Mouse (Mus musculus) MEL (cell line): ENCODE measurements around the gene Magi2. TPM values are rescaled to one million over a fixed set of nuclear protein-coding genes. Genes with fewer than 3 reads are reported as not detected.
"Not testable (repeated sequence)": the region's sequence is repeated elsewhere in the genome, so short reads cannot be mapped to it uniquely, and the experiment has no call there.

Experiments
- DNase-seq: peaks from one replicate; pipeline ENCODE4 v3.0.0; 2011; ENCODE audit warnings: low read depth, low spot score
- H3K27ac ChIP-seq: 2 replicates; pipeline ENCODE4 v1.5.1; 2012; ENCODE audit warnings: low read depth, mild to moderate bottlenecking, control low read depth, low read length, moderate library complexity; ENCODE audit not compliant: control insufficient read depth
- H3K27me3 ChIP-seq, 2 experiments: fragments of 150-350 bp in 1 of 2; sonication (generic) in 1 of 2; 2 replicates each; pipeline ENCODE4 v1.6.1; 2012; ENCODE audit warnings: low read length in 2 of 2, mild to moderate bottlenecking in 2 of 2, improper control_type of control experiment in 1 of 2, moderate library complexity in 1 of 2; ENCODE audit not compliant: insufficient read depth in 2 of 2, control insufficient read depth in 1 of 2
- H3K36me3 ChIP-seq, 2 experiments: 2 replicates each; pipeline ENCODE4 v1.6.1; 2012 to 2014; ENCODE audit warnings: low read length in 2 of 2, improper control_type of control experiment in 1 of 2, inconsistent platforms in 1 of 2, mild to moderate bottlenecking in 1 of 2; ENCODE audit not compliant: insufficient read depth in 2 of 2, control insufficient read depth in 1 of 2
- H3K4me1 ChIP-seq, 2 experiments: fragments of 150-350 bp in 1 of 2; sonication (generic) in 1 of 2; 2 replicates each; pipeline ENCODE4 v1.6.1; 2012; ENCODE audit warnings: low read length in 2 of 2, improper control_type of control experiment in 1 of 2, mild to moderate bottlenecking in 1 of 2; ENCODE audit not compliant: insufficient read depth in 2 of 2, control insufficient read depth in 1 of 2
- H3K4me3 ChIP-seq, 2 experiments: fragments of 150-350 bp in 1 of 2; sonication (generic) in 1 of 2; 2 replicates each; pipeline ENCODE4 v1.5.1; 2012; ENCODE audit warnings: low read depth in 2 of 2, low read length in 2 of 2, mild to moderate bottlenecking in 2 of 2, moderate library complexity in 2 of 2, control low read depth in 1 of 2, improper control_type of control experiment in 1 of 2; ENCODE audit not compliant: control insufficient read depth in 1 of 2, insufficient read depth in 1 of 2
- H3K79me2 ChIP-seq: 2 replicates; pipeline ENCODE4 v1.6.1; 2012; ENCODE audit warnings: mild to moderate bottlenecking, low read length, moderate library complexity; ENCODE audit not compliant: control insufficient read depth, poor library complexity, insufficient read depth
- H3K9ac ChIP-seq: 2 replicates; pipeline ENCODE4 v1.6.1; 2012; ENCODE audit warnings: low read depth, mild to moderate bottlenecking, control low read depth, low read length, moderate library complexity; ENCODE audit not compliant: control insufficient read depth, poor library complexity, severe bottlenecking
- H3K9me3 ChIP-seq: fragments of 150-350 bp; sonication (generic); replicated peaks from 2 replicates; pipeline ENCODE4 v1.6.1; 2012; ENCODE audit warnings: mild to moderate bottlenecking, low read length, improper control_type of control experiment, moderate library complexity; ENCODE audit not compliant: insufficient read depth
- BHLHE40 ChIP-seq: IDR thresholded peaks from 2 replicates; pipeline ENCODE4 v1.6.1; 2012; ENCODE audit warnings: low read depth, mild to moderate bottlenecking, inconsistent platforms, low read length, improper control_type of control experiment, borderline replicate concordance
- CHD1 ChIP-seq: IDR thresholded peaks from 2 replicates; pipeline ENCODE4 v1.6.1; 2012; ENCODE audit warnings: low read depth, mild to moderate bottlenecking, inconsistent platforms, low read length, improper control_type of control experiment
- CHD2 ChIP-seq: IDR thresholded peaks from 2 replicates; pipeline ENCODE4 v1.6.1; 2011; ENCODE audit warnings: low read length, improper control_type of control experiment
- E2F4 ChIP-seq: IDR thresholded peaks from 2 replicates; pipeline ENCODE4 v1.6.1; 2011; ENCODE audit warnings: low read depth, low read length, improper control_type of control experiment, borderline replicate concordance
- ETS1 ChIP-seq: IDR thresholded peaks from 2 replicates; pipeline ENCODE4 v1.6.1; 2012; ENCODE audit warnings: low read depth, mild to moderate bottlenecking, inconsistent platforms, low read length, improper control_type of control experiment, moderate library complexity
- HCFC1 ChIP-seq: IDR thresholded peaks from 2 replicates; pipeline ENCODE4 v1.6.1; 2012; ENCODE audit warnings: low read depth, mild to moderate bottlenecking, inconsistent platforms, low read length, improper control_type of control experiment, moderate library complexity
- MEF2A ChIP-seq: IDR thresholded peaks from 2 replicates; pipeline ENCODE4 v1.6.1; 2014; ENCODE audit warnings: low read depth, mild to moderate bottlenecking, inconsistent platforms, low read length, improper control_type of control experiment; ENCODE audit not compliant: poor library complexity, insufficient replicate concordance, severe bottlenecking; ENCODE audit errors: extremely low read depth
- MXI1 ChIP-seq: IDR thresholded peaks from 2 replicates; pipeline ENCODE4 v1.6.1; 2011; ENCODE audit warnings: mild to moderate bottlenecking, low read depth, low read length, improper control_type of control experiment
- POLR2AphosphoS2 ChIP-seq: IDR thresholded peaks from 2 replicates; pipeline ENCODE4 v1.6.1; 2011; ENCODE audit warnings: low read length, improper control_type of control experiment
- POLR2AphosphoS5 ChIP-seq: IDR thresholded peaks from 2 replicates; pipeline ENCODE4 v1.6.1; 2012; ENCODE audit warnings: low read depth, borderline replicate concordance, mild to moderate bottlenecking, inconsistent platforms, low read length, moderate library complexity, mixed read lengths
- RAD21 ChIP-seq: IDR thresholded peaks from 2 replicates; pipeline ENCODE4 v1.6.1; 2011; ENCODE audit warnings: mild to moderate bottlenecking, low read depth, low read length, improper control_type of control experiment
- SMC3 ChIP-seq: IDR thresholded peaks from 2 replicates; pipeline ENCODE4 v1.6.1; 2011; ENCODE audit warnings: low read depth, low read length, improper control_type of control experiment
- TAL1 ChIP-seq: IDR thresholded peaks from 2 replicates; pipeline ENCODE4 v1.6.1; 2012; ENCODE audit warnings: mild to moderate bottlenecking, inconsistent platforms, low read length, moderate library complexity, mixed read lengths
- TBP ChIP-seq: IDR thresholded peaks from 2 replicates; pipeline ENCODE4 v1.8.0; 2011; ENCODE audit warnings: low read depth, low read length, improper control_type of control experiment
- ZC3H11A ChIP-seq: IDR thresholded peaks from 2 replicates; pipeline ENCODE4 v1.6.1; 2012; ENCODE audit warnings: low read depth, mild to moderate bottlenecking, inconsistent platforms, low read length, improper control_type of control experiment
- ZKSCAN1 ChIP-seq: IDR thresholded peaks from 2 replicates; pipeline ENCODE4 v1.6.1; 2012; ENCODE audit warnings: low read depth, mild to moderate bottlenecking, inconsistent platforms, low read length, improper control_type of control experiment, moderate library complexity
- polyA plus RNA-seq, 2 experiments: library from polyadenylated mRNA; stranded (reverse) in 1 of 2; unstranded in 1 of 2; fragments of >175 nt in 1 of 2; fragments of >200 nt in 1 of 2; gene quantifications; 2 replicates each; pipeline versions ENCODE4 v1.2.1 to v1.2.4; 2012; ENCODE audit warnings: low replicate concordance in 2 of 2, low read depth in 1 of 2; ENCODE audit not compliant: insufficient read length in 2 of 2, insufficient read depth in 1 of 2, missing spikeins in 1 of 2
- total RNA-seq: library from RNA; depleted of rRNA; stranded (reverse); fragments of 300-350 nt; gene quantifications from 2 replicates; pipeline ENCODE4 v1.2.3, GENCODE M21; 2012

The Magi2 gene
- total and polyA plus RNA-seq, 3 experiments: 0.46 to 0.47 TPM; not detected in 1

GRCm38 (mm10) chr5:20259719-20260118 is 1032.9 kb downstream of the Magi2 start:
- TF ChIP-seq ZKSCAN1 (no peak), TAL1 (no peak), POLR2AphosphoS2 (no peak), SMC3 (no peak), MEF2A (no peak), MXI1 (no peak), ZC3H11A (no peak)
- no peaks in the 10 kb centered on the region for H3K36me3 ChIP-seq
- H3K27ac ChIP-seq: no peak overlapping the region
- H3K27me3 ChIP-seq: no peaks in the 10 kb centered on the region
- H3K9me3 ChIP-seq: no peaks in the 10 kb centered on the region
- no peak overlapping the region for H3K4me3 ChIP-seq
- no peaks in the 10 kb centered on the region for H3K79me2 ChIP-seq
- no peak overlapping the region for H3K9ac ChIP-seq
- H3K4me1 ChIP-seq: no peaks in the 10 kb centered on the region
- no peak for DNase-seq

- DNase-seq, H3K9ac ChIP-seq, H3K4me1 ChIP-seq, H3K36me3 ChIP-seq, H3K27me3 ChIP-seq, H3K27ac ChIP-seq, H3K9me3 ChIP-seq, H3K79me2 ChIP-seq, H3K4me3 ChIP-seq: not testable (repeated sequence)
Observed at GRCm38 (mm10) chr5:20272680-20273079, 1045.8 kb downstream of the Magi2 start.

GRCm38 (mm10) chr5:20275632-20276031 is 1048.8 kb downstream of the Magi2 start:
- H3K4me1 ChIP-seq: no peaks in the 10 kb centered on the region
- no peak for TF ChIP-seq BHLHE40
- TF ChIP-seq POLR2AphosphoS5: no peak
- no peak for TF ChIP-seq SMC3
- TF ChIP-seq CHD2: no peak
- no peak for TF ChIP-seq ETS1
- no peak for TF ChIP-seq HCFC1
- no peak for TF ChIP-seq TBP
- no peak for TF ChIP-seq CHD1
- TF ChIP-seq E2F4: no peak
- TF ChIP-seq RAD21: no peak
- H3K36me3 ChIP-seq: no peaks in the 10 kb centered on the region
- no peaks in the 10 kb centered on the region for H3K27me3 ChIP-seq
- H3K9ac ChIP-seq: no peak overlapping the region
- no peaks in the 10 kb centered on the region for H3K79me2 ChIP-seq
- H3K9me3 ChIP-seq: no peaks in the 10 kb centered on the region
- H3K27ac ChIP-seq: no peak overlapping the region
- DNase-seq: no peak
- H3K4me3 ChIP-seq: no peak overlapping the region
